ENCODE assay signal across 8 mouse cellular contexts in the genomic region with DNA sequence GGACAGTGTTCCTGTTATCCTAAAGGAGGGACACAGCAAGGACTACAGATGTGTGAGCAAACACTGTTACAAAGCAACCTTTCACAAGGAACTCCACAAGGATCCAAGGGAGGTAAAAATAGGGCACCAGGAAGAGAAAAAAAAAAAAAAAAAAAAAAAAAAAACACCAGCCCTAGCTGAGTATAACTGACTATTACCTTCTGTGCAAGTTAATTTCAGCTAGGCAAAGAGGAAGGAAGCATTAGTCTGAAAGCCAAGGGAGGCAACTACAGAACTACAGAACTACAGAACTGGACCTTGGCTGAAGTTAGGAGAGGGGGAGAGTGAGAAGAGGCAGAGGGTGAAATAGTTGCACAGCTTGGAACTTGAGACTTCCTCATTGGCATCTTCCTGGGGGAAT. TPM values are rescaled to one million over a fixed set of nuclear protein-coding genes. Genes with fewer than 3 reads are reported as not detected.
DNase-seq lines count a peak whose midpoint lies in the region; ATAC-seq and TF ChIP-seq lines count a peak whose summit lies in the region.

No protein-coding gene starts in this region.

- DNase-seq in hindbrain, embryonic 10.5 days (ENCODE audit: low spot score), result no peak
- DNase-seq in 3T3-L1 (ENCODE audit: low read depth, low spot score), result peak; percentile 58
- DNase-seq in embryonic facial prominence, embryonic 14.5 days (ENCODE audit: low spot score), result peak; percentile 5
- no peak for DNase-seq in limb, embryonic 14.5 days (ENCODE audit: low spot score)
- DNase-seq in adrenal gland, adult 8-10 months, result no peak
- DNase-seq in ovary, postnatal 14 days (ENCODE audit: low spot score), result no peak

- no peak for TF ChIP-seq POLR2A in limb, embryonic 14.5 days (IDR thresholded peaks at IDR 0.05; ENCODE audit: borderline replicate concordance, extremely low read depth, insufficient read depth, insufficient read length)

- no peaks in the 10 kb centered on the region for H3K27me3 ChIP-seq in hindbrain, embryonic 10.5 days (ENCODE audit: insufficient read depth, poor library complexity, severe bottlenecking)
- H3K27me3 ChIP-seq in hindbrain, embryonic 16.5 days (replicated peaks; ENCODE audit: control insufficient read depth, insufficient read depth, low read length), result no peaks in the 10 kb centered on the region
- no peaks in the 10 kb centered on the region for H3K27me3 ChIP-seq in embryonic facial prominence, embryonic 14.5 days (replicated peaks; ENCODE audit: control insufficient read depth, insufficient read depth, low read length)
- H3K27me3 ChIP-seq in limb, embryonic 14.5 days (ENCODE audit: control insufficient read depth, insufficient read depth, low read length), result no peaks in the 10 kb centered on the region

- H3K4me2 ChIP-seq in hindbrain, embryonic 16.5 days (ENCODE audit: low read length), result no peak overlapping the region; the same call in 1 of the 2 replicates
- H3K4me2 ChIP-seq in embryonic facial prominence, embryonic 14.5 days (ENCODE audit: low read depth, low read length), result peak overlapping the region; percentile 76
- H3K4me2 ChIP-seq in limb, embryonic 14.5 days (replicated peaks; ENCODE audit: low read depth, low read length, severe bottlenecking), result no peak overlapping the region

- no peak for ATAC-seq in hindbrain, embryonic 16.5 days
- no peak for ATAC-seq in embryonic facial prominence, embryonic 14.5 days (ENCODE audit: low read depth)
- ATAC-seq in limb, embryonic 14.5 days (ENCODE audit: low FRiP score, low read depth), result no peak
- no peak for ATAC-seq in CD4-positive, CD25-positive, alpha-beta regulatory T cell, adult 4 months

- no peak overlapping the region; the same call in 1 of the 2 replicates for H3K4me3 ChIP-seq in hindbrain, embryonic 10.5 days
- H3K4me3 ChIP-seq in hindbrain, embryonic 16.5 days (ENCODE audit: low read length), result no peak overlapping the region
- no peak overlapping the region for H3K4me3 ChIP-seq in embryonic facial prominence, embryonic 14.5 days (ENCODE audit: low read depth, low read length)
- peak overlapping the region; percentile 60; the same call in 1 of the 2 replicates for H3K4me3 ChIP-seq in limb, embryonic 14.5 days (replicated peaks; ENCODE audit: low read length)

- H3K27ac ChIP-seq in hindbrain, embryonic 10.5 days, result peak overlapping the region; percentile 97; the same call in 1 of the 2 replicates
- H3K27ac ChIP-seq in hindbrain, embryonic 16.5 days (ENCODE audit: low read depth, low read length), result no peak overlapping the region; the same call in 1 of the 2 replicates
- peak overlapping the region; percentile 99 for H3K27ac ChIP-seq in embryonic facial prominence, embryonic 14.5 days (replicated peaks; ENCODE audit: low read depth, low read length)
- peak overlapping the region; percentile 99; the same call in 1 of the 2 replicates for H3K27ac ChIP-seq in limb, embryonic 14.5 days (replicated peaks; ENCODE audit: low read depth, low read length)

- H3K36me3 ChIP-seq in hindbrain, embryonic 10.5 days, result no peaks in the 10 kb centered on the region
- no peaks in the 10 kb centered on the region for H3K36me3 ChIP-seq in hindbrain, embryonic 16.5 days (ENCODE audit: control insufficient read depth, insufficient read depth, low read length)
- no peaks in the 10 kb centered on the region for H3K36me3 ChIP-seq in embryonic facial prominence, embryonic 14.5 days (ENCODE audit: control insufficient read depth, insufficient read depth, low read length)
- no peaks in the 10 kb centered on the region for H3K36me3 ChIP-seq in limb, embryonic 14.5 days (ENCODE audit: control insufficient read depth, insufficient read depth, low read length)

- H3K4me1 ChIP-seq in hindbrain, embryonic 10.5 days (replicated peaks), result peaks cover 10% of the 10 kb centered on the region; the same call in 1 of the 2 replicates
- peaks cover 8% of the 10 kb centered on the region; the same call in 1 of the 2 replicates for H3K4me1 ChIP-seq in hindbrain, embryonic 16.5 days (ENCODE audit: control insufficient read depth, insufficient read depth, low read depth, low read length)
- H3K4me1 ChIP-seq in embryonic facial prominence, embryonic 14.5 days (ENCODE audit: control insufficient read depth, insufficient read depth, low read length), result peaks cover 11% of the 10 kb centered on the region; the same call in 1 of the 2 replicates
- peaks cover 6% of the 10 kb centered on the region; the same call in 1 of the 2 replicates for H3K4me1 ChIP-seq in limb, embryonic 14.5 days (ENCODE audit: control insufficient read depth, insufficient read depth, low read length)

- no peaks in the 10 kb centered on the region for H3K9me3 ChIP-seq in hindbrain, embryonic 10.5 days
- H3K9me3 ChIP-seq in hindbrain, embryonic 16.5 days (ENCODE audit: control insufficient read depth, low read length), result no peaks in the 10 kb centered on the region
- H3K9me3 ChIP-seq in embryonic facial prominence, embryonic 14.5 days (ENCODE audit: control insufficient read depth, low read length), result no peaks in the 10 kb centered on the region
- H3K9me3 ChIP-seq in limb, embryonic 14.5 days (ENCODE audit: control insufficient read depth, low read length), result no peaks in the 10 kb centered on the region

- H3K9ac ChIP-seq in hindbrain, embryonic 16.5 days (ENCODE audit: low read depth, low read length), result no peak overlapping the region
- 0 out of 2 replicates have a peak overlapping the region, but pooled peaks have one; percentile 88 for H3K9ac ChIP-seq in embryonic facial prominence, embryonic 14.5 days (ENCODE audit: low read depth, low read length)
- no peak overlapping the region for H3K9ac ChIP-seq in limb, embryonic 14.5 days (ENCODE audit: low read depth, low read length, severe bottlenecking)

RNA-seq across cellular contexts. Expression of gene Sppl2a, which starts 0.9 kb away (rescaled TPM):
- polyA plus RNA-seq in hindbrain, embryonic 10.5 days (2016; fragmentation: Nextera tagmentation; extraction: Ambion mirVana), result 29.3 and 30.9 TPM in 2 replicates
- polyA plus RNA-seq in hindbrain, embryonic 16.5 days (2015; fragmentation: Nextera tagmentation; extraction: Ambion mirVana), result 33.8 and 37.4 TPM in 2 replicates
- 64.5 and 71.9 TPM in 2 replicates for polyA plus RNA-seq in embryonic facial prominence, embryonic 14.5 days (2014; fragmentation: Nextera tagmentation; extraction: Ambion mirVana)
- 35.9 and 42.1 TPM in 2 replicates for polyA plus RNA-seq in limb, embryonic 14.5 days (2012; rRNA removed)
- 63.3 and 65.4 TPM in 2 replicates for polyA plus RNA-seq in limb, embryonic 14.5 days (2014; fragmentation: Nextera tagmentation; extraction: Ambion mirVana)
- total RNA-seq in adrenal gland, adult 8-10 months (2022), result 10 to 100 TPM; 83.8 to 96.5 (median 89.4) TPM
- polyA plus RNA-seq in CD4-positive, CD25-positive, alpha-beta regulatory T cell, adult 4 months (2017; shearing (Covaris generic)), result 10 to 100 TPM; 65.7 to 69.5 TPM

RNA-seq across cellular contexts. Expression of gene Trpm7, which starts 57.9 kb away (rescaled TPM):
- 28.5 and 40.3 TPM in 2 replicates for polyA plus RNA-seq in hindbrain, embryonic 10.5 days (2016; fragmentation: Nextera tagmentation; extraction: Ambion mirVana)
- polyA plus RNA-seq in hindbrain, embryonic 16.5 days (2015; fragmentation: Nextera tagmentation; extraction: Ambion mirVana), result 28.6 and 28.8 TPM in 2 replicates
- 38.2 and 46.3 TPM in 2 replicates for polyA plus RNA-seq in embryonic facial prominence, embryonic 14.5 days (2014; fragmentation: Nextera tagmentation; extraction: Ambion mirVana)
- 41.8 and 44.3 TPM in 2 replicates for polyA plus RNA-seq in limb, embryonic 14.5 days (2012; rRNA removed)
- polyA plus RNA-seq in limb, embryonic 14.5 days (2014; fragmentation: Nextera tagmentation; extraction: Ambion mirVana), result 43.6 and 49.7 TPM in 2 replicates
- total RNA-seq in adrenal gland, adult 8-10 months (2022), result 10 to 100 TPM; 37.0 to 59.1 (median 50.0) TPM
- 10 to 100 TPM; 50.9 to 58.6 TPM for polyA plus RNA-seq in CD4-positive, CD25-positive, alpha-beta regulatory T cell, adult 4 months (2017; shearing (Covaris generic))

Comparison
In these comparisons a context has a peak if more than half of its experiments do, and no peak if none do; other contexts are left out.
1. DNase-seq: peak in 3T3-L1 (single experiment) and embryonic facial prominence, embryonic 14.5 days (single experiment); none in hindbrain, embryonic 10.5 days (single experiment), limb, embryonic 14.5 days (single experiment), adrenal gland, adult 8-10 months (single experiment) and ovary, postnatal 14 days (single experiment).